Mouse (Mus musculus) MEL-GATA-1-ER (cell line): ENCODE measurements around the gene Ccdc180.

Experiments
- DNase-seq: peaks from one replicate; pipeline ENCODE4 v3.0.0-alpha.2; 2012; ENCODE audit warnings: low read depth; ENCODE audit errors: extremely low read depth

Ccdc180 gene

GRCm38 (mm10) chr4:45911256-45911655, 21.2 kb downstream of the Ccdc180 start:
- DNase-seq: no peak

GRCm38 (mm10) chr4:45911876-45912275, 21.8 kb downstream of the Ccdc180 start:
- DNase-seq: no peak

DNA sequence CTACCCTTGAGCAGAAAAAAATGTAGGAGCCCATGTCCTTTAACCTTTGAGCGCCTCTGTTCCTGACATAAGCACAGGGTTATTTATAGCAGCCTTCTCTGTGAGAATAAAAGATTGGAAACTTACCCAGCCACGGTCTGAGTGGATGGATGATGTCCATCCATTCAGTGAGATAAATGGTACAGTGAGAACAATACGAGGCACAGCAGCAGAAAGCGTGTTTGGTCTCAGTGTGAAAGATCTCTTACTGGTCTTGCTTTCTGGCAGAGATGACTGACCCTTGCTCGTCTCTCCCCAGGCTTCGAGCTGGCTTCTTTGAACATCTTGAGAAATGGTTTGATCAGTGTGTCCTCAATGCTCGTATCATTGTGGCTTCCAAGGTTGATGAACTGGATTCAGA, 27.0 kb downstream of the Ccdc180 start:
- DNase-seq: no peak

GRCm38 (mm10) chr4:45921663-45922435, 31.7 kb downstream of the Ccdc180 start:
- DNase-seq: no peak

DNA sequence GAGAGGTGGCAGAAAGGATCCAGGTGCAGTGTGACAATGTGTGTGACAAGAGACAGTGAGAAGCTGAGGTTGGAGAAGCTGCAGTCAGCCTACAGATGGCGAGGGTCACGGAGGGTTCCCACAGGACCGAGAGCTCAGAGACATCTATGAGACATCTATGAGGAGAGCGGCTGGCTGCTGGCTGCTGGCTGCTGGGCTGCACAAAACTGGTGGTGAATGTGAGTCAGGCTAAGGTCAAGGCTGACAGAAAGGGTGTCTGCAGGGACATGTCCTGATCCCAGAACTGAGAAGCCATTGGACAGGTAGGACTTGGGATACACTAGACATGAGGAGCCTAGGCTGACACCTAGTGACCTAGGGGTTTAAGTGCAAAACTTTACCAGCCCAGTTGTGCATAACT, 33.9 kb downstream of the Ccdc180 start:
- DNase-seq: no peak

DNA sequence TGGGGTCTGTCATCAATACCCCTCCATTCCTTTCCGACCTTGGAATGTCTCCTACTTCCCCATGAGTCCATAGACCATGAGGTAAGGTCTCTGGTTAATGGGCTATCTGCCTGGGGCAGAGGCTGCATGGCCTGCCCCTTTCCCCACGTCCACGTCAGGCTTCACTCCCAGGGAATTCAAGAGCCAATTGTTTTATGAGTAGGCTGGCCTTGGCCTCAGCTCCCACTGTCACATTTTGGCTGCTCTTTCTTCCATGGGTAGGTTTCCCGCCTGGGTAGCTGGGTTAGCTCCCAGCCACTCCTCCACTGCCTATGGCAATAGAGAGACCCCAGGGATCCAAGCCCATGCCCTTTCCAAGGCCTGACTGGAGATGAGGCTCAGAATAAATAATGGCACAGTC, 38.5 kb downstream of the Ccdc180 start:
- no peak for DNase-seq

GRCm38 (mm10) chr4:45941628-45942044, 51.5 kb downstream of the Ccdc180 start:
- no peak for DNase-seq

- DNase-seq: no peak
Measured at GRCm38 (mm10) chr4:45947729-45948128, 57.6 kb downstream of the Ccdc180 start.

DNA sequence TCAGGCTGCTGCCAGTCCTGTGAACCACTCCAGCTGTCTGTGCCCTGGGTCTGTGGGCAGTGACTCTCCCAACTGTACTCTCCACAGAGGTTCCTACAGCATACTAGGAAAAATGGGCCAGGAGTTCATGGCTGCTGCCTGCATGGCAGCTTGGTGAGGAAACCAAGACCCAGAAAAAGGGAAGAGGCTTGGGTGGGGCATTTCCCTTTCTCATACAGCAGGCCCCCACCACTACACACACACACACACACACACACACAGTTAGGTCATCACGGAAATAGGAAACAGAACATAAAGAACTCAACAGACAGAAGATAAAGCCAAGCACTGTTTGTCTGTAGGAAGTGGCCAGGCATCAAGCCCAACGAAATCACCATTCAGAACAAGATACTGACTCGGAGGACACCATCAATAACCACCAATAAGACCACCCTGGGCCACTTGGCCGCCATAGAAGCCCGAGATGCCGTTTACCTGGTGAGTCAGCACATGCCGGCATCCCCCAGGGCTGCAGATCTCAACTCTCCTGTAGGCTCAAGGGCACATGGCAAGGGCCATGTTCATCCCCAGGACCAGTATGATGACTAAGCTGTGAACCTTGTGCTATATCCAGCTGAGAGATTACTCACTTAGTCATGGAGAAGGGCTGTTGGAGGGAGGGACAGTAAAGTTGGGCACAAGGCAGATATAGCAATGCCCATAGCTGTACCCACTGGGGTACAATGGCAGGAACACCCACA, 59.2 kb downstream of the Ccdc180 start:
- DNase-seq: peak; percentile 76

- DNase-seq: no peak
Measured at GRCm38 (mm10) chr4:45951830-45952229, 61.7 kb downstream of the Ccdc180 start.

DNA sequence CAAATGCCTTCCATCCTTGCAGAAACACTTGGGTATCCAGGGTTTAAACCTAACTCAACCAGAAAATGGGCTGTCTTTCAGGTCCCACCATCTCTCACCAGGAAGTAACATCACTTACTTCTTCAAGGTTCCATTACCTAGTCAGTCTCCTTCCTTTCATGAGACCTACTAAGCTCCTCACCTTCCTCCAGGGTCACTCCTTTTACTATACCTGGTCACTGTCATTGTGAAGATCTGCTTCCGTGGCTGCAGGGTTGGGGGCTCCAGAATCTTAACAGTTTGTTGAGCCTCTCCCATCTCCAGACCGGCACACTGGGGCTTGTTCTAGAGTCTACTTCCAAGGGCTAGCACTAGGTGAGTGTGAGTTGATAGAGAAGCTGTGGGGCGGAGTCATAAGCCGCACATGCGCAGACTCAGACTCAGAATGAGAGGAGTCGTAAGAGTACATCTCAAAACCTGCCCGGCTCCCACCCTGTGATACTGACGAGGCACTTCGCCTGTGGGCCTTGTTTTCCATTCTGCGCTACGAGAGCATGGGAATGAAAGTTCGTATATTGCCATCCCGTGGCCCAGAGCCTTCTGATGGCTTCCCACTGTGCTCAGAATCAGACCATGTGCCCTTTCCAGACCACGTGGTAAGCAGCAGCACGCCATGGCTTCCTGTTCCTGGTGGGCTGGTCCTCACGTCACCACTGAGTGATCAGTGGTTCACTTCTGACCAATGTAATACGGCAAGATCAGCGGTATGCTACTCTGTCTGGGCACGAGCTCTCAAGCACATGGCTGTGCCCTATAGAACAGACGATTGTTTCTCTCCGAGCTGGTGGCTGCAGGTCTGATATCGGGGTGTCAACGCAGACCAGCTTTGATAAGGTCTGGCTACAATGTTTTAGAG, 63.2 kb downstream of the Ccdc180 start:
- peak; percentile 95 for DNase-seq

DNA sequence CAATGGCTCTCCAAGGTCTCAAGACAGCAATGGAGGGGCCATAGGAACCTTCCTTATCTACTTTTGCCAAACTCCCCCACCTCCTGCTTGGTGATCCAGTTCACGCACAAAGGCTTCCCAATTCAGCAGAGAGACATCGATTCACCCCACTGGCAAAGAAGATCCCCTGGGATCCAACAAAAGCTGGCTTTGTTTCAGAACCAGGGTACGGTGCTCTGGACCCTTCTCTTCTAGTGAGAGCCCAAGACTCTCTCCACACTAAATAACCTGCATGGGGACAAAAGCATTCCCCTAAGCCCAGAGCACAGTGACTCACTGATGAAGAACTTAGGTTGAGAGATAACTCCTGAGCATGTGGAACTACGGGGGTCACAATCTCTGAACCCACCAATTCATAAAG, 65.1 kb downstream of the Ccdc180 start:
- no peak for DNase-seq

GRCm38 (mm10) chr4:45956131-45956530, 66.0 kb downstream of the Ccdc180 start:
- no peak for DNase-seq

- DNase-seq: no peak
Measured at GRCm38 (mm10) chr4:45956706-45957105, 66.6 kb downstream of the Ccdc180 start.

DNA sequence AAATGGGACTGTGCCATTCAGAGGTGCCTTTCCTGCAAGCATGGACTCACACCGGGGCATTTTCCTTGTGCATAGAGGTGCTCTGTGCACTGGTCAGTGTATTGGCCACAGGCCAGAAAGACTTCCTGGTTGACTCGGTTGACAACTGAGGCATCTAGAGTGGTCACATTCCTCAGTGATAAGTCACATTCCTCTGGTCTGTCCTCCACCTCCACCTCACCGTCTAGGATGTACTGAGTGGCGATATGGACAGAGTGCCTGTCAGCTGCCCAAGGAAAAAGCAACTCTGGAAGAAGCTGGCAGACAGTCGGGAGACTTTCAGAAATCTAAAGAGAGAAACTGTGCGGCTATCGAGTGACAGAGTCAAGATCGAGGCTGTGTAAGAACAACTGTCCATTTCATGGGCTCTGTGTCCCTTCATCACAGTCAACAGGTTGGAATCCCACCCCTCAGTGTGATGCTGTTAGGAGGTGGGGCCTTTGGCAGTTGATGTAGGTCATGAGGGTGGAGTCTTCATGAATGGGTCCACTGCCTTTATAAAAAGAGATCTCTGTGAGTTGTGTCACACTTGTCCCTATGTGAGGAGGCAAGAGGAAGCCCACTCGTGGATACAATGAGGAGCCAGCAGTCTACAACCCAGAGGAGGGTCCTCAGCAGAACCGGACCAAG, 74.8 kb downstream of the Ccdc180 start, which contains the start of gene Tdrd7:
Gene Tdrd7, plus strand, starts transcription at position 564 of the 669 bp plus-strand sequence.
- DNase-seq: no peak

DNA sequence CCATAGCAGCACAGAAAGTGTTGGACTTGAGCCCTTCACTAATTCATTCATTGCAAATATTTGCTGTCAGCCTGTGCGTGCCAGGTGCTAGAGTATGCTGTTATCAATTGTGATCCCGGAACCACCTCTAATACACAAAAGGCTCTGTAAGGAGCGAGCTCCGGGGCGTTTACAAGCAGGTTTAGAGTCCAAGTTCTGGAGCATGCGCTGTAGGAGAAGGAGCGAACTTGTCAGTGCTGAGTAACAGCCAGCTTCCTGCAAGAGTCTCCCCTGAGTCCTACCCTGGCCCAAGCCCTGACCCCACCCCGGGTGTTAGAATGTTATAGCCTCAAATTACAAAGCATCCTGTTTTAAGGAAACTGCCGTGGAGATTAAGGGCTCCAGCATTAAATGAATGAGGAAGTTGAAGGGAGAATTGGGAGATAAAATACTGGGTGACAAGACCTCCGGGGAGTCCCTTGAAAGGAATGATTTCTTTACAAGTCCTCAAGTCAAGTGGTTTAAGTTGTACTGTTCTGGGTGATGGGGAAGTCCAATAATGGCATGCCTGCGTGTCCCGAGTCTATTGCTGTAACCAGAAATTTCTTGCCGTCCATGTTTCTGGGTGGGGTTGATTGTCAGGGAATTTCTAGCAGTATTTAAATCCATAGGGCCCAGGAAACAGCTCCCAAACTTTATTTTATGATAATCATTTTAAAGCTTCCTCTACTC, 75.8 kb downstream of the Ccdc180 start:
- DNase-seq: peak; percentile 80

DNA sequence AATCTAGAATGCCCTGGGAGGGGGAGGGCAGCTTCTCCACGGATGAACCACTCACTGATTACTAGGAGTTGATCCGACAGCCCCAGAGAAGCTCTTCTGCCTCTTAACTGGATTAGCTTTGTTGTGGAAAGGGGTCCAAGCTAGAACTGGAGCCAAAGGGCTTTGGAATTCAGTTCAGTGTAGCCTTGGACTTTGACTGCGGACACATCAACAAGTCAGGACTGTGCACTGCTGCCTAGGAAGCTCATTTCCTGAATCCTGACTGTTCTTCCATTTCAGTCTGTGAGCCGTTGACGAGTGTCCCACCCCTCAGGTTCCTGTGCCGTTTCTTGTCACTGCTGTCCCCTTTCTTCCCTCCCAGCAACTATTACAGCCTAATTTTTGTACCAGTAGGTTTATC, 76.6 kb downstream of the Ccdc180 start:
- no peak for DNase-seq

DNA sequence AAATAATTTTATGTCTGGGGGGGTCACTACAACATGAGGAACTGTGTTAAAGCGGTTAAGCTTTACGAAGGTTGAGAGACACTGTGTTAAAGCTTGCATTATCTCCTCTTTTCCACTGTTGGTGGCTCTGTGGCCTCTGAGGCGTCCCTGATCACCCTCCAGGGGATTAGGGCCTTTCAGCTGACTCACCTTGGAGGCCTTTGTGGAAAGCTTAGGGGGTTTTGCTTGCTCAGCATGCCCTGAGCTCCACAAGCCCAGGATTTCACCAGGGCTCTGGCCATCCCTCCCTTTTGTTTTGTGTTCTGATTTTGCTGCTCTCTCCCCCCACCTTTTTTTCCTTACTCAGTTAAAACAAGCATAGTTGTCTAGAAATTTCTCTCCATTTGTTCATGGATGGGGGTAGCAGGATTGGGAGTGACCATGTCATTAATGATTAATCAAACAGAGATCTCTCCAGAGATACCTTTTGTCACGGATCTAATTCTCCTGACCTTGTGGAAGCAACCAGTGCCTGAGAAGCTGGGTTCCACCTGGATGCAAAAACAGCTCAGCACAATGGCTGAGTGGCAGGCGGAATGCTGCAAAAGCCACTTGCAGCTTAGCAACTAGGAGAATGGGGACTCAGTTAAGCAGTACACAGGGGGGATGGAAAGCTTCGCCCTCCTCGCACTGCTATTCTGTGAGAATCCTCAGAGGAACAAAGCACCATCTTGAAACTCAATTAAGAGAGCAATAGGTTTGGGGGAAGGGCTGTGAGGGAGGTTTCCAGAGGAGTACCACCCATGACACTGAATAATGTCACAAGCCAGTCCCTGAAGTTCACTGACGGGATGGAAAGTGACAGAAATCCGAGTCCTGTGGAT, 77.6 kb downstream of the Ccdc180 start:
- no peak for DNase-seq

GRCm38 (mm10) chr4:45969051-45969450, 78.9 kb downstream of the Ccdc180 start:
- DNase-seq: no peak
